Mouse (Mus musculus) hindbrain, embryonic 13.5 days (tissue): ENCODE results near the gene Neurog1. TPM values are rescaled to one million over a fixed set of nuclear protein-coding genes. Genes with fewer than 3 reads are reported as not detected.

Experiments used
- ATAC-seq: fragments of 200-750 bp; cut with Nextera tagmentation; 2 replicates; pipeline ENCODE4 v1.8.0; 2017; ENCODE audit warnings: moderate TSS enrichment; ENCODE audit not compliant: low FRiP score
- H3K27ac ChIP-seq: fragments of 300-500 bp; sonication (generic); 2 replicates; pipeline ENCODE4 v1.5.1; 2015; ENCODE audit warnings: inconsistent platforms, mild to moderate bottlenecking, moderate library complexity
- H3K27me3 ChIP-seq: fragments of 300-500 bp; sonication (generic); 2 replicates; pipeline ENCODE4 v1.6.1; 2015; ENCODE audit warnings: mild to moderate bottlenecking, inconsistent platforms
- H3K36me3 ChIP-seq: fragments of 300-500 bp; sonication (generic); 2 replicates; pipeline ENCODE4 v1.6.1; 2015; ENCODE audit warnings: mild to moderate bottlenecking, inconsistent platforms
- H3K4me1 ChIP-seq: fragments of 300-500 bp; sonication (generic); replicated peaks from 2 replicates; pipeline ENCODE4 v1.6.1; 2015; ENCODE audit warnings: inconsistent platforms
- H3K4me2 ChIP-seq: fragments of 300-500 bp; sonication (generic); 2 replicates; pipeline ENCODE4 v1.6.1; 2015; ENCODE audit warnings: inconsistent platforms, mild to moderate bottlenecking, moderate library complexity
- H3K4me3 ChIP-seq: fragments of 300-500 bp; sonication (generic); 2 replicates; pipeline ENCODE4 v1.5.1; 2015; ENCODE audit warnings: mild to moderate bottlenecking, inconsistent platforms
- H3K9ac ChIP-seq: fragments of 300-500 bp; sonication (generic); 2 replicates; pipeline ENCODE4 v1.6.1; 2015; ENCODE audit warnings: mild to moderate bottlenecking, inconsistent platforms
- H3K9me3 ChIP-seq: fragments of 300-500 bp; sonication (generic); 2 replicates; pipeline ENCODE4 v1.6.1; 2016; ENCODE audit warnings: inconsistent platforms
- WGBS: fragments of 180-500 bp; shearing (Covaris S2); methylation state at CpG from one replicate; pipeline ENCODE4 v1.1.7; 2015; 5-methylcytosine and 5-hydroxymethylcytosine counted together
- polyA plus RNA-seq: library from polyadenylated mRNA; unstranded; fragments of >200 nt; fragmentation: Nextera tagmentation; extraction: Ambion mirVana; gene quantifications from 2 replicates; pipeline ENCODE4 v1.2.1, GENCODE M21; 2015

Gene Neurog1
- polyA plus RNA-seq, 1 experiment from 2014 or later, result 5.9 TPM

- Histone ChIP-seq H3K27me3 (peaks cover 99% of the 10 kb centered on the region), H3K9ac (no peak overlapping the region), H3K4me3 (no peak overlapping the region), H3K4me2 (no peak overlapping the region), H3K4me1 (peaks cover 54% of the 10 kb centered on the region), H3K27ac (no peak overlapping the region), H3K36me3 (no peaks in the 10 kb centered on the region), H3K9me3 (no peaks in the 10 kb centered on the region)
- WGBS, result 4% methylated on average over 14 of the region's 14 CpGs
- no peak for ATAC-seq
These were observed 4.8 kb upstream of the Neurog1 start for GRCm38 (mm10) chr13:56256716-56257299.

GRCm38 (mm10) chr13:56253379-56253778, 1.4 kb upstream of the Neurog1 start:
- no peak overlapping the region for H3K9ac ChIP-seq
- H3K27me3 ChIP-seq, result peaks cover 98% of the 10 kb centered on the region
- peaks cover 47% of the 10 kb centered on the region for H3K4me1 ChIP-seq
- H3K36me3 ChIP-seq, result no peaks in the 10 kb centered on the region
- no peak overlapping the region for H3K4me3 ChIP-seq
- ATAC-seq, result no peak
- no peaks in the 10 kb centered on the region for H3K9me3 ChIP-seq
- no peak overlapping the region for H3K4me2 ChIP-seq
- no peak overlapping the region for H3K27ac ChIP-seq
- WGBS, result 16% methylated on average over 3 of the region's 3 CpGs

GRCm38 (mm10) chr13:56252783-56253182, 820 bp upstream of the Neurog1 start:
- Histone ChIP-seq H3K4me3 (peak overlapping the region; percentile 37; the same call in 1 of the 2 replicates), H3K27me3 (peaks cover 99% of the 10 kb centered on the region), H3K9me3 (no peaks in the 10 kb centered on the region), H3K4me1 (peaks cover 43% of the 10 kb centered on the region), H3K27ac (no peak overlapping the region), H3K36me3 (no peaks in the 10 kb centered on the region), H3K9ac (no peak overlapping the region), H3K4me2 (peak overlapping the region; percentile 55)
- ATAC-seq, result no peak; the same call in 1 of the 2 replicates
- WGBS, result 9% methylated on average over 8 of the region's 8 CpGs

GRCm38 (mm10) chr13:56251176-56251923, 613 bp downstream of the Neurog1 start:
- under 1% methylated on average over 59 of the region's 59 CpGs for WGBS
- Histone ChIP-seq H3K27me3 (peaks cover 99% of the 10 kb centered on the region), H3K36me3 (no peaks in the 10 kb centered on the region), H3K27ac (no peak overlapping the region), H3K4me2 (peak overlapping the region; percentile 55), H3K4me3 (peak overlapping the region; percentile 37), H3K9me3 (no peaks in the 10 kb centered on the region), H3K4me1 (peaks cover 33% of the 10 kb centered on the region), H3K9ac (peak overlapping the region; percentile 35; the same call in 1 of the 2 replicates)
- no peak; the same call in 1 of the 2 replicates for ATAC-seq

GRCm38 (mm10) chr13:56250551-56251161, 1.3 kb downstream of the Neurog1 start:
- H3K4me2 ChIP-seq, result no peak overlapping the region
- H3K4me3 ChIP-seq, result peak overlapping the region; percentile 37; the same call in 1 of the 2 replicates
- no peaks in the 10 kb centered on the region for H3K9me3 ChIP-seq
- no peaks in the 10 kb centered on the region for H3K36me3 ChIP-seq
- H3K4me1 ChIP-seq, result peaks cover 33% of the 10 kb centered on the region
- under 1% methylated on average over 14 of the region's 14 CpGs for WGBS
- no peak overlapping the region for H3K27ac ChIP-seq
- no peak for ATAC-seq
- 0 out of 2 replicates have a peak overlapping the region, but pooled peaks have one; percentile 35 for H3K9ac ChIP-seq
- peaks cover 99% of the 10 kb centered on the region for H3K27me3 ChIP-seq

GRCm38 (mm10) chr13:56249593-56250341, 2.2 kb downstream of the Neurog1 start:
- Histone ChIP-seq H3K9ac (no peak overlapping the region), H3K4me3 (no peak overlapping the region), H3K27ac (no peak overlapping the region), H3K4me2 (no peak overlapping the region), H3K27me3 (peaks cover 95% of the 10 kb centered on the region), H3K36me3 (no peaks in the 10 kb centered on the region), H3K9me3 (no peaks in the 10 kb centered on the region), H3K4me1 (peaks cover 33% of the 10 kb centered on the region)
- under 1% methylated on average over 13 of the region's 13 CpGs for WGBS
- ATAC-seq, result no peak

- Histone ChIP-seq H3K4me2 (no peak overlapping the region), H3K36me3 (no peaks in the 10 kb centered on the region), H3K9me3 (no peaks in the 10 kb centered on the region), H3K4me3 (no peak overlapping the region), H3K9ac (no peak overlapping the region), H3K27ac (no peak overlapping the region), H3K27me3 (peaks cover 88% of the 10 kb centered on the region), H3K4me1 (no peaks in the 10 kb centered on the region)
- WGBS, result 90% methylated on average over 5 of the region's 5 CpGs
- ATAC-seq, result no peak
These were observed 8.9 kb downstream of the Neurog1 start for GRCm38 (mm10) chr13:56243104-56243503.

- no peak overlapping the region for H3K9ac ChIP-seq
- 59% methylated on average over 16 of the region's 16 CpGs for WGBS
- no peaks in the 10 kb centered on the region; the same call in 1 of the 2 replicates for H3K4me1 ChIP-seq
- no peak overlapping the region for H3K4me3 ChIP-seq
- H3K9me3 ChIP-seq, result no peaks in the 10 kb centered on the region
- no peak overlapping the region for H3K4me2 ChIP-seq
- no peak for ATAC-seq
- no peaks in the 10 kb centered on the region for H3K36me3 ChIP-seq
- H3K27ac ChIP-seq, result no peak overlapping the region
- peaks cover 89% of the 10 kb centered on the region for H3K27me3 ChIP-seq
These were observed 11.8 kb downstream of the Neurog1 start for GRCm38 (mm10) chr13:56240012-56240770.

GRCm38 (mm10) chr13:56237905-56238304, 14.1 kb downstream of the Neurog1 start:
- H3K4me1 ChIP-seq, result no peaks in the 10 kb centered on the region; the same call in 1 of the 2 replicates
- H3K4me2 ChIP-seq, result no peak overlapping the region
- no peak overlapping the region for H3K4me3 ChIP-seq
- H3K27ac ChIP-seq, result no peak overlapping the region
- H3K9me3 ChIP-seq, result no peaks in the 10 kb centered on the region
- no peaks in the 10 kb centered on the region for H3K36me3 ChIP-seq
- no peak overlapping the region for H3K9ac ChIP-seq
- 83% methylated on average over 10 of the region's 10 CpGs for WGBS
- no peak for ATAC-seq
- H3K27me3 ChIP-seq, result peaks cover 88% of the 10 kb centered on the region

GRCm38 (mm10) chr13:56236194-56236593, 15.8 kb downstream of the Neurog1 start:
- WGBS, result 11% methylated on average over 7 of the region's 7 CpGs
- Histone ChIP-seq H3K9me3 (no peaks in the 10 kb centered on the region), H3K27ac (no peak overlapping the region), H3K27me3 (peaks cover 91% of the 10 kb centered on the region), H3K36me3 (no peaks in the 10 kb centered on the region), H3K4me3 (no peak overlapping the region), H3K9ac (no peak overlapping the region), H3K4me2 (no peak overlapping the region), H3K4me1 (no peaks in the 10 kb centered on the region; the same call in 1 of the 2 replicates)
- ATAC-seq, result no peak

- ATAC-seq, result no peak
- H3K27ac ChIP-seq, result no peak overlapping the region
- no peak overlapping the region for H3K9ac ChIP-seq
- H3K4me1 ChIP-seq, result peaks cover 37% of the 10 kb centered on the region
- H3K36me3 ChIP-seq, result no peaks in the 10 kb centered on the region
- peaks cover 94% of the 10 kb centered on the region for H3K27me3 ChIP-seq
- H3K4me2 ChIP-seq, result no peak overlapping the region
- 4% methylated on average over 7 of the region's 7 CpGs for WGBS
- H3K9me3 ChIP-seq, result no peaks in the 10 kb centered on the region
- H3K4me3 ChIP-seq, result no peak overlapping the region
These were observed 23.2 kb downstream of the Neurog1 start for GRCm38 (mm10) chr13:56228790-56229189.
